Mouse (Mus musculus) limb, embryonic 11.5 days (tissue): Measurements from ENCODE around the gene Ttc27. TPM values are rescaled to one million over a fixed set of nuclear protein-coding genes. Genes with fewer than 3 reads are reported as not detected.

ENCODE experiments used
- polyA plus RNA-seq: library from polyadenylated mRNA; unstranded; fragments of >200 nt; fragmentation: Nextera tagmentation; extraction: Ambion mirVana; gene quantifications from 2 replicates; pipeline ENCODE4 v1.2.1, GENCODE M21; 2014

Gene Ttc27
- polyA plus RNA-seq, 1 experiment from 2014 or later = 31.0 TPM

Other genes starting within 250 kb of the Ttc27 start
- gene Yipf4, start 228.2 kb upstream of the Ttc27 start, polyA plus RNA-seq = 45.1 and 52.0 TPM in 2 replicates
- 82.5 and 96.1 TPM in 2 replicates for gene Birc6, start 189.4 kb upstream of the Ttc27 start, polyA plus RNA-seq